Mouse (Mus musculus): Measurements from ENCODE around the gene Tbc1d8. TPM values are rescaled to one million over a fixed set of nuclear protein-coding genes. Genes with fewer than 3 reads are reported as not detected.

Tbc1d8 gene
- polyA plus RNA-seq, 1 experiment from 2014 or later: 3.0 TPM

DNA sequence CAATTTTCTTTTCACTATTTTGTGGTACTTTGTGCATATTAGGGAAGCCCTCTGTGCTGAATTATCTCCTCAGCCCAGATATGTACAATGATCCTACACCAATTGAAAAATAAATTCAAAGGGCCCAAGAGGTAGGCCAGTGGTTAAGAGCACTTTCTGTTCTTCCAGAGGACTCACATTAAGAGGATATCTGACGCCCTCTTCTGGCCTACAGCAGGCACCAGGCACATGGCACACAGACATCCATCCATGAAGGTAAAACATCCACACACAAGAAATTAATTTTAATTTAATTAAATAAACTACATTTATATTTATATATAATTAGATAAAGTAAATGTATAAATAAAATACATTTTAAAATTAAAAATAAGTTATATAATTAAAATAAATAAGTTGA lies 25.7 kb upstream of the Tbc1d8 start:
- Histone ChIP-seq H3K9ac (no peak overlapping the region), H3K36me3 (no peaks in the 10 kb centered on the region), H3K4me1 (replicated peaks) (no peaks in the 10 kb centered on the region), H3K9me3 (replicated peaks) (no peaks in the 10 kb centered on the region), H3K27ac (no peak overlapping the region), H3K27me3 (no peaks in the 10 kb centered on the region), H3K4me2 (no peak overlapping the region), H3K4me3 (replicated peaks) (no peak overlapping the region)
- no peak for ATAC-seq (ENCODE audit: low read depth)
- 0% methylated on average over 1 of the region's 1 CpGs for WGBS (ENCODE audit: insufficient replicate concordance)
- no peak for DNase-seq

DNA sequence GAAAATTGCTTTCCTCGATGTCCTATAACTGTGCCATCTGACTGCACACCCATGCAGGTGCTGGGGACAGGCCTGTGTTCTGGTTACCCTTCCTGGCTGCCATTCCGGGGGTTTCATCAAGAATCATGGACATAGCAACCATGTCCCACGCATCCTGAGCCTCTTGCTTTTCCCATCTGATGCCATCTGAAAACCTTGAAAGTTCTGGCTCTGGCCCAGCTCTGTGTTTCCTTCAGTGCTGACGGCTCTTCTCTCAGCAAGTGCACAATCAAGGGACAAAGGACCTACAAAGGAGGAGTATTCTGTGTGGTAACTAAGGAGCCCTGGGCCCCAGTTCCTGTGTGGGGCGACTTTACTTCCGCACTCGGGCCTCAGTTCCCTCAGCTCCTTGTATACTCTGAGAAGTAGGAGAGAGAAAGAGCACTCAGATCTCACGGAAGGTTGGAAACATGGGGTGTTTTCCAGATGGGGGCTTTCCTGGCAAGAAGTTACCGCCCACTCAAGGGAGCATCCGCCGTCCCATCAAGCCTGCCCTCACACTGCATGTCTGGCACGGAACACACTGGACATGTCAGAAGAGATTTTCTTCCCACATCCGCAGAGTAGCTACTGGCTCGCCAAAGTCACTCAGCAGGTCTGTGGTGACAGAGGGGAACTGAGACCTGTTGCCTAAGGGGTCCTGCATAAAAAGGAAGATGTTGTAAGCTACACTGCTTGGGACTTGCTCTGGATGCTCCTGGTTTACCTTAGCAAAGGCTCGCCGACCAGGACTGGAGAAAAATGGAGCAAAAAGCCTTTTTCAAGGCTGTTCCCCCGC lies 24.5 kb upstream of the Tbc1d8 start:
- Histone ChIP-seq H3K36me3 (no peaks in the 10 kb centered on the region), H3K4me2 (0 out of 2 replicates have a peak overlapping the region, but pooled peaks have one; percentile 15), H3K27me3 (no peaks in the 10 kb centered on the region), H3K4me1 (replicated peaks) (no peaks in the 10 kb centered on the region), H3K9me3 (replicated peaks) (no peaks in the 10 kb centered on the region), H3K27ac (no peak overlapping the region; the same call in 1 of the 2 replicates), H3K4me3 (replicated peaks) (no peak overlapping the region), H3K9ac (no peak overlapping the region)
- 67% methylated on average over 17 of the region's 17 CpGs for WGBS (ENCODE audit: insufficient replicate concordance)
- ATAC-seq (ENCODE audit: low read depth) (no peak), DNase-seq (no peak)

GRCm38 (mm10) chr1:39499485-39499941 lies 21.0 kb upstream of the Tbc1d8 start:
- Histone ChIP-seq H3K9me3 (replicated peaks) (no peaks in the 10 kb centered on the region), H3K4me1 (replicated peaks) (no peaks in the 10 kb centered on the region), H3K4me3 (replicated peaks) (no peak overlapping the region), H3K27me3 (no peaks in the 10 kb centered on the region), H3K4me2 (no peak overlapping the region), H3K9ac (no peak overlapping the region), H3K27ac (no peak overlapping the region), H3K36me3 (no peaks in the 10 kb centered on the region)
- ATAC-seq (ENCODE audit: low read depth): peak; percentile 57
- WGBS (ENCODE audit: insufficient replicate concordance): 63% methylated on average over 2 of the region's 2 CpGs
- no peak for DNase-seq

GRCm38 (mm10) chr1:39497748-39498147 lies 19.2 kb upstream of the Tbc1d8 start:
- no peak overlapping the region for H3K27ac ChIP-seq
- DNase-seq (no peak), ATAC-seq (ENCODE audit: low read depth) (no peak)
- H3K9ac ChIP-seq: no peak overlapping the region
- H3K9me3 ChIP-seq (replicated peaks): no peaks in the 10 kb centered on the region
- H3K4me1 ChIP-seq (replicated peaks): no peaks in the 10 kb centered on the region
- no peak overlapping the region for H3K4me3 ChIP-seq (replicated peaks)
- no peaks in the 10 kb centered on the region for H3K27me3 ChIP-seq
- WGBS (ENCODE audit: insufficient replicate concordance): 73% methylated on average over 11 of the region's 11 CpGs
- H3K36me3 ChIP-seq: no peaks in the 10 kb centered on the region
- no peak overlapping the region for H3K4me2 ChIP-seq

- no peak overlapping the region for H3K27ac ChIP-seq
- DNase-seq (no peak), ATAC-seq (ENCODE audit: low read depth) (no peak)
- H3K4me3 ChIP-seq (replicated peaks): no peak overlapping the region
- no peaks in the 10 kb centered on the region for H3K4me1 ChIP-seq (replicated peaks)
- H3K27me3 ChIP-seq: no peaks in the 10 kb centered on the region
- H3K9me3 ChIP-seq (replicated peaks): no peaks in the 10 kb centered on the region
- H3K36me3 ChIP-seq: no peaks in the 10 kb centered on the region
- no peak overlapping the region for H3K9ac ChIP-seq
- no peak overlapping the region for H3K4me2 ChIP-seq
- WGBS (ENCODE audit: insufficient replicate concordance): 85% methylated on average over 4 of the region's 4 CpGs
Measured at GRCm38 (mm10) chr1:39496995-39497394, 18.4 kb upstream of the Tbc1d8 start.

DNA sequence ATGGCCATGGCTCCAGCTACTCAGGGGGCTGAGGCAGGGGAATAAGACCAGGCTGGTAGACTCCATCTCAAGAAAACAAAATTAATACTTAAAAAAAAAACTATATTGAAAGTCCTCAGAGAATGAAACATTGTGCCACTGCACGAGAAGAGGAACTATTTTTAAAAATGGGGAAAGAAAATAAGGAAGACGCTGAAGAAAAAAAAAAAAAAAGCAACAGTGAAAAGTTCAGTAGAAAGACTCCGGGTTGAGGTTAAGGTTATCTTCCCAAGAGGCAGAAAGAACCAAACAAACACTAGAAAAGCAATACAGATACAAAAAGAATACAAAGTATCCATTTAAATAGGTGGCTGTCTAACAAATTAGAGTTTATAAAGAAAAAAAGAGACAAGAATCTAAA lies 15.1 kb upstream of the Tbc1d8 start:
- no peak overlapping the region for H3K4me3 ChIP-seq (replicated peaks)
- no peak overlapping the region for H3K9ac ChIP-seq
- DNase-seq (no peak), ATAC-seq (ENCODE audit: low read depth) (no peak)
- no peaks in the 10 kb centered on the region for H3K9me3 ChIP-seq (replicated peaks)
- no peak overlapping the region for H3K27ac ChIP-seq
- H3K27me3 ChIP-seq: 0 out of 2 replicates have a peak, but pooled peaks cover 3% of the 10 kb centered on the region
- 18% methylated on average over 3 of the region's 3 CpGs for WGBS (ENCODE audit: insufficient replicate concordance)
- H3K36me3 ChIP-seq: no peaks in the 10 kb centered on the region
- no peaks in the 10 kb centered on the region for H3K4me1 ChIP-seq (replicated peaks)
- no peak overlapping the region for H3K4me2 ChIP-seq

DNA sequence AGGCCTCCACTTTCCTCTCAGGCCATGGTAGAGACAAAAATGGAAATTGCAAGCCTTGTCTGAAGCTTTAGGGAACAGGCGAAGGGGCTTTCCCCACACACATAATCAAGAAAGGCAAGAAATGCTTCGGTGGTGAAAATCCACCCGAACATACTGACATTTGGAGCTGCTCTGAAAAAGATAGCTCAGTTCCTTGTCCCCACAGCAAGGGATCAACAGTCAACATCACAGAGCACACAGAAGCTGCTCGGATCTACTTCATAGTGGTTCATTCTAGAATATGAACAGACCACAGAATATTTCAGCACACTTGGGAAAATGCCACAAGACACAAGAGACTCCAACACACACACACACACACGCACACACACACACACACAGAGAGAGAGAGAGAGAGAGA lies 14.6 kb upstream of the Tbc1d8 start:
- WGBS (ENCODE audit: insufficient replicate concordance): 38% methylated on average over 5 of the region's 5 CpGs
- Histone ChIP-seq H3K4me3 (replicated peaks) (no peak overlapping the region), H3K27ac (no peak overlapping the region), H3K27me3 (0 out of 2 replicates have a peak, but pooled peaks cover 3% of the 10 kb centered on the region), H3K9ac (no peak overlapping the region), H3K4me2 (no peak overlapping the region), H3K9me3 (replicated peaks) (no peaks in the 10 kb centered on the region), H3K4me1 (replicated peaks) (no peaks in the 10 kb centered on the region), H3K36me3 (no peaks in the 10 kb centered on the region)
- ATAC-seq (ENCODE audit: low read depth) (no peak), DNase-seq (no peak)

- H3K4me3 ChIP-seq (replicated peaks): no peak overlapping the region
- no peak for ATAC-seq (ENCODE audit: low read depth)
- no peaks in the 10 kb centered on the region for H3K36me3 ChIP-seq
- H3K27ac ChIP-seq: no peak overlapping the region
- H3K9me3 ChIP-seq (replicated peaks): no peaks in the 10 kb centered on the region
- no peak overlapping the region for H3K9ac ChIP-seq
- 40% methylated on average over 3 of the region's 3 CpGs for WGBS (ENCODE audit: insufficient replicate concordance)
- H3K27me3 ChIP-seq: 0 out of 2 replicates have a peak, but pooled peaks cover 3% of the 10 kb centered on the region
- H3K4me1 ChIP-seq (replicated peaks): peaks cover 12% of the 10 kb centered on the region
- H3K4me2 ChIP-seq: no peak overlapping the region
- no peak for DNase-seq
Measured at GRCm38 (mm10) chr1:39487370-39487769, 8.8 kb upstream of the Tbc1d8 start.

GRCm38 (mm10) chr1:39482115-39482815 lies 3.7 kb upstream of the Tbc1d8 start:
- Histone ChIP-seq H3K9ac (no peak overlapping the region), H3K27ac (no peak overlapping the region), H3K27me3 (no peaks in the 10 kb centered on the region), H3K36me3 (no peaks in the 10 kb centered on the region), H3K9me3 (replicated peaks) (no peaks in the 10 kb centered on the region), H3K4me2 (no peak overlapping the region), H3K4me3 (replicated peaks) (no peak overlapping the region), H3K4me1 (replicated peaks) (peaks cover 42% of the 10 kb centered on the region)
- ATAC-seq (ENCODE audit: low read depth) (no peak), DNase-seq (no peak)
- 34% methylated on average over 10 of the region's 10 CpGs for whole genome bisulfite sequencing (ENCODE audit: insufficient replicate concordance)

GRCm38 (mm10) chr1:39479254-39479653 lies 699 bp upstream of the Tbc1d8 start:
- no peaks in the 10 kb centered on the region; the same call in 1 of the 2 replicates for H3K36me3 ChIP-seq
- H3K9ac ChIP-seq: no peak overlapping the region
- peak overlapping the region; percentile 99; the same call in 1 of the 2 replicates for H3K4me2 ChIP-seq
- DNase-seq (no peak), ATAC-seq (ENCODE audit: low read depth) (no peak)
- H3K27me3 ChIP-seq: no peaks in the 10 kb centered on the region
- no peak overlapping the region for H3K27ac ChIP-seq
- peaks cover 48% of the 10 kb centered on the region for H3K4me1 ChIP-seq (replicated peaks)
- no peak overlapping the region for H3K4me3 ChIP-seq (replicated peaks)
- H3K9me3 ChIP-seq (replicated peaks): no peaks in the 10 kb centered on the region
- WGBS (ENCODE audit: insufficient replicate concordance): 66% methylated on average over 5 of the region's 5 CpGs

DNA sequence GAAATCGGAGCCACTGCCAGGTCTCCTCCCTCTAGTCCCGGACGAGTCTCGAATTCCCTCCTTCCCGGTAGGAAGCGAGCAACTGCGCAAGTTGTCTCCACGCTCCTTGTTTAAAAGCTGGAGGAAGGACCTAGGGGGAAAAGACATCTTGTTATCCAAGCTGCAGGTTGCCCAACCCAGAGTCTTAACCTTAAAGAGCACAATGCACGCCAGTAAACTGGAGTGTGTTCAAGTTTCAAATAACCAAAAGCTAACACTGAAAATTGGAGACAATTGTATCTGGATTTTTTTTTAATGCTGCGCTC lies 293 bp upstream of the Tbc1d8 start:
- Histone ChIP-seq H3K4me2 (peak overlapping the region; percentile 99), H3K9me3 (replicated peaks) (no peaks in the 10 kb centered on the region), H3K36me3 (no peaks in the 10 kb centered on the region; the same call in 1 of the 2 replicates), H3K9ac (peak overlapping the region; percentile 85), H3K4me3 (replicated peaks) (peak overlapping the region; percentile 84), H3K4me1 (replicated peaks) (peaks cover 48% of the 10 kb centered on the region), H3K27ac (no peak overlapping the region), H3K27me3 (no peaks in the 10 kb centered on the region)
- 7% methylated on average over 10 of the region's 10 CpGs for WGBS (ENCODE audit: insufficient replicate concordance)
- ATAC-seq (ENCODE audit: low read depth) (peak; percentile 29; the same call in 1 of the 2 replicates), DNase-seq (no peak)

Measured in liver, embryonic 13.5 days (tissue).